Mouse (Mus musculus) ES-E14 (cell line): ENCODE data around the gene Dhh.

ENCODE experiments used
- CHD2 ChIP-seq: IDR thresholded peaks from 2 replicates; pipeline ENCODE4 v1.6.1; 2014; ENCODE audit warnings: mild to moderate bottlenecking, low read depth, low read length, inconsistent platforms
- HCFC1 ChIP-seq: IDR thresholded peaks from 2 replicates; pipeline ENCODE4 v1.6.1; 2012; ENCODE audit warnings: low read length, inconsistent platforms, borderline replicate concordance; ENCODE audit not compliant: insufficient read depth
- MAFK ChIP-seq: IDR thresholded peaks from 2 replicates; pipeline ENCODE4 v1.6.1; 2014; ENCODE audit warnings: mild to moderate bottlenecking, low read depth, low read length, inconsistent platforms; ENCODE audit not compliant: insufficient read depth
- ZC3H11A ChIP-seq: IDR thresholded peaks from 2 replicates; pipeline ENCODE4 v1.6.1; 2012; ENCODE audit warnings: low read depth, mild to moderate bottlenecking, inconsistent platforms, low read length, borderline replicate concordance
- ZNF384 ChIP-seq: IDR thresholded peaks from 2 replicates; pipeline ENCODE4 v1.6.1; 2012; ENCODE audit warnings: low read depth, low read length, inconsistent platforms

GRCm38 (mm10) chr15:98934217-98934839 lies 36.0 kb upstream of the Dhh start, which contains the start of gene Tuba1b:
- TF ChIP-seq ZC3H11A, result no peak
- no peak for TF ChIP-seq ZNF384
- no peak for TF ChIP-seq HCFC1
- no peak for TF ChIP-seq CHD2
- no peak for TF ChIP-seq MAFK
